Mouse (Mus musculus) E14TG2a.4 (cell line): ENCODE results near the gene Spem1.

ENCODE experiments used
- CTCF ChIP-seq: conservative IDR thresholded peaks from 2 replicates; pipeline ENCODE4 v1.5.1; 2014; ENCODE audit warnings: low read length
- NANOG ChIP-seq: IDR thresholded peaks from 2 replicates; pipeline ENCODE4 v1.6.1; 2014; ENCODE audit warnings: borderline replicate concordance, low read length, mixed read lengths
- POU5F1 ChIP-seq: IDR thresholded peaks from 2 replicates; pipeline ENCODE4 v1.6.1; 2014; ENCODE audit warnings: low read length, borderline replicate concordance

GRCm38 (mm10) chr11:69838714-69839104 lies 16.7 kb upstream of the Spem1 start:
- TF ChIP-seq CTCF = no peak
- TF ChIP-seq POU5F1 = no peak
- TF ChIP-seq NANOG = no peak
